Mouse (Mus musculus) embryonic facial prominence, embryonic 12.5 days (tissue): ENCODE results near the gene Ogfod2. TPM values are rescaled to one million over a fixed set of nuclear protein-coding genes. Genes with fewer than 3 reads are reported as not detected.

Experiments
- ATAC-seq: fragments of 200-750 bp; cut with Nextera tagmentation; 2 replicates; pipeline ENCODE4 v1.8.0; 2017; ENCODE audit not compliant: insufficient number of reproducible peaks, insufficient read depth, low FRiP score, low TSS enrichment
- H3K27ac ChIP-seq: fragments of 300-500 bp; sonication (generic); 2 replicates; pipeline ENCODE4 v1.5.1; 2016; ENCODE audit warnings: mild to moderate bottlenecking
- H3K27me3 ChIP-seq: fragments of 300-500 bp; sonication (generic); 2 replicates; pipeline ENCODE4 v1.6.1; 2016; ENCODE audit warnings: mild to moderate bottlenecking, moderate library complexity
- H3K36me3 ChIP-seq: fragments of 300-500 bp; sonication (generic); 2 replicates; pipeline ENCODE4 v1.6.1; 2016; ENCODE audit warnings: mild to moderate bottlenecking
- H3K4me1 ChIP-seq: fragments of 300-500 bp; sonication (generic); 2 replicates; pipeline ENCODE4 v1.6.1; 2016
- H3K4me2 ChIP-seq: fragments of 300-500 bp; sonication (generic); replicated peaks from 2 replicates; pipeline ENCODE4 v1.6.1; 2016; ENCODE audit warnings: mild to moderate bottlenecking, moderate library complexity
- H3K4me3 ChIP-seq: fragments of 300-500 bp; sonication (generic); 2 replicates; pipeline ENCODE4 v1.5.1; 2016; ENCODE audit warnings: mild to moderate bottlenecking
- H3K9ac ChIP-seq: fragments of 300-500 bp; sonication (generic); 2 replicates; pipeline ENCODE4 v1.6.1; 2016; ENCODE audit warnings: mild to moderate bottlenecking, moderate library complexity
- H3K9me3 ChIP-seq: fragments of 300-500 bp; sonication (generic); 2 replicates; pipeline ENCODE4 v1.6.1; 2016; ENCODE audit warnings: mild to moderate bottlenecking, moderate library complexity
- WGBS: fragments of 180-500 bp; shearing (Covaris S2); methylation state at CpG from one replicate; pipeline ENCODE4 v1.1.7; 2016; 5-methylcytosine and 5-hydroxymethylcytosine counted together
- polyA plus RNA-seq: library from polyadenylated mRNA; unstranded; fragments of >200 nt; fragmentation: Nextera tagmentation; extraction: Ambion mirVana; gene quantifications from 2 replicates; pipeline ENCODE4 v1.2.1, GENCODE M21; 2016

Gene Ogfod2
- polyA plus RNA-seq, 1 experiment from 2014 or later = 19.2 TPM

- Histone ChIP-seq H3K4me2 (no peak overlapping the region), H3K27ac (no peak overlapping the region), H3K4me1 (peaks cover 45% of the 10 kb centered on the region), H3K9ac (no peak overlapping the region), H3K4me3 (no peak overlapping the region), H3K9me3 (no peaks in the 10 kb centered on the region), H3K36me3 (no peaks in the 10 kb centered on the region), H3K27me3 (no peaks in the 10 kb centered on the region)
- no peak for ATAC-seq
- WGBS = 60% methylated on average over 10 of the region's 10 CpGs
Measured at GRCm38 (mm10) chr5:124161831-124162230, 49.7 kb downstream of the Ogfod2 start.

- no peak overlapping the region for H3K27ac ChIP-seq
- H3K4me2 ChIP-seq = no peak overlapping the region
- H3K9me3 ChIP-seq = no peaks in the 10 kb centered on the region
- no peaks in the 10 kb centered on the region for H3K27me3 ChIP-seq
- H3K9ac ChIP-seq = no peak overlapping the region
- no peaks in the 10 kb centered on the region for H3K36me3 ChIP-seq
- no peak for ATAC-seq
- H3K4me3 ChIP-seq = no peak overlapping the region
- 66% methylated on average over 5 of the region's 5 CpGs for WGBS
- H3K4me1 ChIP-seq = peaks cover 52% of the 10 kb centered on the region
Measured at GRCm38 (mm10) chr5:124162577-124162976, 50.5 kb downstream of the Ogfod2 start.

GRCm38 (mm10) chr5:124163445-124163844 lies 51.3 kb downstream of the Ogfod2 start:
- Histone ChIP-seq H3K27ac (no peak overlapping the region), H3K9ac (no peak overlapping the region), H3K4me2 (no peak overlapping the region), H3K27me3 (no peaks in the 10 kb centered on the region), H3K36me3 (no peaks in the 10 kb centered on the region), H3K9me3 (no peaks in the 10 kb centered on the region), H3K4me3 (no peak overlapping the region), H3K4me1 (peaks cover 57% of the 10 kb centered on the region)
- 78% methylated on average over 11 of the region's 11 CpGs for WGBS
- ATAC-seq = no peak

Other genes with a start within 250 kb of the Ogfod2 start
- gene Hcar2, start 246.8 kb upstream of the Ogfod2 start, polyA plus RNA-seq = 0.11 and 0.19 TPM in 2 replicates
- 0.24 and 0.26 TPM in 2 replicates for gene Hcar1, start 232.3 kb upstream of the Ogfod2 start, polyA plus RNA-seq
- gene Denr, start 205.1 kb upstream of the Ogfod2 start, polyA plus RNA-seq = 162 and 169 TPM in 2 replicates
- gene Gm43518, start 184.9 kb upstream of the Ogfod2 start, polyA plus RNA-seq = 2.8 and 5.4 TPM in 2 replicates
- 7.1 and 7.8 TPM in 2 replicates for gene Ccdc62, start 181.6 kb upstream of the Ogfod2 start, polyA plus RNA-seq
- 10.0 and 11.4 TPM in 2 replicates for gene Hip1r, start 138.7 kb upstream of the Ogfod2 start, polyA plus RNA-seq
- gene Vps37b, start 80.0 kb upstream of the Ogfod2 start, polyA plus RNA-seq = 42.5 and 42.8 TPM in 2 replicates
- 1.3 and 1.9 TPM in 2 replicates for gene Abcb9, start 16.5 kb upstream of the Ogfod2 start, polyA plus RNA-seq
- gene Arl6ip4, start 3.8 kb downstream of the Ogfod2 start, polyA plus RNA-seq = 113 and 122 TPM in 2 replicates
- 4.4 and 4.8 TPM in 2 replicates for gene Pitpnm2, start 137.5 kb downstream of the Ogfod2 start, polyA plus RNA-seq
- 15.3 and 17.0 TPM in 2 replicates for gene Mphosph9, start 215.7 kb downstream of the Ogfod2 start, polyA plus RNA-seq
- gene 2810006K23Rik, start 215.8 kb downstream of the Ogfod2 start, polyA plus RNA-seq = 17.2 and 18.1 TPM in 2 replicates